Mouse (Mus musculus): ENCODE data around the gene Rarres1. TPM values are rescaled to one million over a fixed set of nuclear protein-coding genes. Genes with fewer than 3 reads are reported as not detected.

Gene Rarres1
- polyA plus RNA-seq, 1 experiment from 2014 or later = 0.77 TPM

- Histone ChIP-seq H3K9me3 (ENCODE audit: control insufficient read depth, low read length) (no peaks in the 10 kb centered on the region), H3K4me2 (no peak overlapping the region), H3K27ac (ENCODE audit: low read depth, low read length) (no peak overlapping the region), H3K9ac (ENCODE audit: low read length) (no peak overlapping the region), H3K27me3 (ENCODE audit: control insufficient read depth, insufficient read depth, low read length) (no peaks in the 10 kb centered on the region), H3K36me3 (ENCODE audit: control insufficient read depth, insufficient read depth, low read length) (peaks cover 8% of the 10 kb centered on the region), H3K4me1 (ENCODE audit: control insufficient read depth, insufficient read depth, low read length) (no peaks in the 10 kb centered on the region), H3K4me3 (ENCODE audit: low read depth, low read length) (no peak overlapping the region)
- ATAC-seq (ENCODE audit: low FRiP score) (no peak), DNase-seq (ENCODE audit: low spot score, missing footprints) (no peak)
- WGBS = 94% methylated on average over 6 of the region's 6 CpGs
These were observed 41.9 kb downstream of the Rarres1 start for GRCm38 (mm10) chr3:67473438-67473837.

GRCm38 (mm10) chr3:67471408-67472127 lies 43.8 kb downstream of the Rarres1 start:
- Histone ChIP-seq H3K27me3 (ENCODE audit: control insufficient read depth, insufficient read depth, low read length) (no peaks in the 10 kb centered on the region), H3K4me1 (ENCODE audit: control insufficient read depth, insufficient read depth, low read length) (no peaks in the 10 kb centered on the region), H3K9ac (ENCODE audit: low read length) (no peak overlapping the region), H3K9me3 (ENCODE audit: control insufficient read depth, low read length) (no peaks in the 10 kb centered on the region), H3K4me3 (ENCODE audit: low read depth, low read length) (no peak overlapping the region), H3K4me2 (no peak overlapping the region), H3K27ac (ENCODE audit: low read depth, low read length) (no peak overlapping the region), H3K36me3 (ENCODE audit: control insufficient read depth, insufficient read depth, low read length) (peaks cover 10% of the 10 kb centered on the region)
- WGBS = 87% methylated on average over 4 of the region's 4 CpGs
- DNase-seq (ENCODE audit: low spot score, missing footprints) (no peak), ATAC-seq (ENCODE audit: low FRiP score) (no peak)

- 93% methylated on average over 2 of the region's 2 CpGs for WGBS
- no peak for ATAC-seq (ENCODE audit: low FRiP score)
These were observed 48.0 kb downstream of the Rarres1 start for GRCm38 (mm10) chr3:67467281-67467680.

GRCm38 (mm10) chr3:67466576-67466975 lies 48.7 kb downstream of the Rarres1 start:
- WGBS = 87% methylated on average over 5 of the region's 5 CpGs
- Histone ChIP-seq H3K4me2 (no peak overlapping the region), H3K9ac (ENCODE audit: low read length) (no peak overlapping the region), H3K36me3 (ENCODE audit: control insufficient read depth, insufficient read depth, low read length) (peaks cover 7% of the 10 kb centered on the region; the same call in 1 of the 2 replicates), H3K9me3 (ENCODE audit: control insufficient read depth, low read length) (no peaks in the 10 kb centered on the region), H3K4me1 (ENCODE audit: control insufficient read depth, insufficient read depth, low read length) (peaks cover 8% of the 10 kb centered on the region; the same call in 1 of the 2 replicates), H3K27ac (ENCODE audit: low read depth, low read length) (no peak overlapping the region), H3K27me3 (ENCODE audit: control insufficient read depth, insufficient read depth, low read length) (no peaks in the 10 kb centered on the region), H3K4me3 (ENCODE audit: low read depth, low read length) (no peak overlapping the region)
- DNase-seq (ENCODE audit: low spot score, missing footprints) (no peak), ATAC-seq (ENCODE audit: low FRiP score) (no peak)

More at GRCm38 (mm10) chr3:67467281-67467680, 48.0 kb downstream of the Rarres1 start:
- Histone ChIP-seq H3K27me3 (ENCODE audit: control insufficient read depth, insufficient read depth, low read length) (no peaks in the 10 kb centered on the region), H3K9me3 (ENCODE audit: control insufficient read depth, low read length) (no peaks in the 10 kb centered on the region), H3K27ac (ENCODE audit: low read depth, low read length) (no peak overlapping the region), H3K4me3 (ENCODE audit: low read depth, low read length) (no peak overlapping the region), H3K4me2 (no peak overlapping the region), H3K4me1 (ENCODE audit: control insufficient read depth, insufficient read depth, low read length) (peaks cover 8% of the 10 kb centered on the region; the same call in 1 of the 2 replicates), H3K9ac (ENCODE audit: low read length) (no peak overlapping the region), H3K36me3 (ENCODE audit: control insufficient read depth, insufficient read depth, low read length) (peaks cover 7% of the 10 kb centered on the region; the same call in 1 of the 2 replicates)
- no peak for DNase-seq (ENCODE audit: low spot score, missing footprints)

- WGBS = under 1% methylated on average over 43 of the region's 43 CpGs
- no peaks in the 10 kb centered on the region for H3K9me3 ChIP-seq (ENCODE audit: control insufficient read depth, low read length)
- no peak within 1 kb of the TSS for H3K27ac ChIP-seq (ENCODE audit: low read depth, low read length)
- ATAC-seq (ENCODE audit: low FRiP score) (peak; percentile 87), DNase-seq (ENCODE audit: low spot score, missing footprints) (peak; percentile 95)
- H3K9ac ChIP-seq (ENCODE audit: low read length) = peak within 1 kb of the TSS; percentile 54
- H3K36me3 ChIP-seq (ENCODE audit: control insufficient read depth, insufficient read depth, low read length) = peaks cover 2% of the 10 kb centered on the region; the same call in 1 of the 2 replicates
- H3K27me3 ChIP-seq (ENCODE audit: control insufficient read depth, insufficient read depth, low read length) = no peaks in the 10 kb centered on the region
- peaks cover 8% of the 10 kb centered on the region; the same call in 1 of the 2 replicates for H3K4me1 ChIP-seq (ENCODE audit: control insufficient read depth, insufficient read depth, low read length)
- H3K4me3 ChIP-seq (ENCODE audit: low read depth, low read length) = peak within 1 kb of the TSS; percentile 46
- H3K4me2 ChIP-seq = peak within 1 kb of the TSS; percentile 48
These were observed 51.6 kb downstream of the Rarres1 start, which contains the start of gene Lxn for GRCm38 (mm10) chr3:67463450-67464372. Lxn (minus strand) TSS chr3:67463926.

GRCm38 (mm10) chr3:67463001-67463400 lies 52.3 kb downstream of the Rarres1 start:
- 5% methylated on average over 12 of the region's 12 CpGs for WGBS
- no peak for ATAC-seq (ENCODE audit: low FRiP score)

GRCm38 (mm10) chr3:67462578-67462977 lies 52.7 kb downstream of the Rarres1 start:
- Histone ChIP-seq H3K9me3 (ENCODE audit: control insufficient read depth, low read length) (no peaks in the 10 kb centered on the region), H3K4me2 (peak overlapping the region; percentile 48), H3K4me1 (ENCODE audit: control insufficient read depth, insufficient read depth, low read length) (peaks cover 8% of the 10 kb centered on the region; the same call in 1 of the 2 replicates), H3K27me3 (ENCODE audit: control insufficient read depth, insufficient read depth, low read length) (no peaks in the 10 kb centered on the region), H3K36me3 (ENCODE audit: control insufficient read depth, insufficient read depth, low read length) (peaks cover 4% of the 10 kb centered on the region), H3K9ac (ENCODE audit: low read length) (peak overlapping the region; percentile 54), H3K4me3 (ENCODE audit: low read depth, low read length) (peak overlapping the region; percentile 46), H3K27ac (ENCODE audit: low read depth, low read length) (no peak overlapping the region)
- ATAC-seq (ENCODE audit: low FRiP score) = no peak
- 68% methylated on average over 10 of the region's 10 CpGs for WGBS
- DNase-seq (ENCODE audit: low spot score, missing footprints) = no peak

More at GRCm38 (mm10) chr3:67463001-67463400, 52.3 kb downstream of the Rarres1 start:
- H3K4me3 ChIP-seq (ENCODE audit: low read depth, low read length) = peak overlapping the region; percentile 46
- peak overlapping the region; percentile 48 for H3K4me2 ChIP-seq
- H3K4me1 ChIP-seq (ENCODE audit: control insufficient read depth, insufficient read depth, low read length) = peaks cover 8% of the 10 kb centered on the region; the same call in 1 of the 2 replicates
- DNase-seq (ENCODE audit: low spot score, missing footprints) = peak; percentile 89
- no peak overlapping the region for H3K27ac ChIP-seq (ENCODE audit: low read depth, low read length)
- peaks cover 2% of the 10 kb centered on the region for H3K36me3 ChIP-seq (ENCODE audit: control insufficient read depth, insufficient read depth, low read length)
- H3K9ac ChIP-seq (ENCODE audit: low read length) = peak overlapping the region; percentile 54
- no peaks in the 10 kb centered on the region for H3K9me3 ChIP-seq (ENCODE audit: control insufficient read depth, low read length)
- no peaks in the 10 kb centered on the region for H3K27me3 ChIP-seq (ENCODE audit: control insufficient read depth, insufficient read depth, low read length)

GRCm38 (mm10) chr3:67462015-67462414 lies 53.3 kb downstream of the Rarres1 start:
- 83% methylated on average over 7 of the region's 7 CpGs for WGBS
- no peak overlapping the region for H3K4me3 ChIP-seq (ENCODE audit: low read depth, low read length)
- peaks cover 4% of the 10 kb centered on the region for H3K36me3 ChIP-seq (ENCODE audit: control insufficient read depth, insufficient read depth, low read length)
- H3K27ac ChIP-seq (ENCODE audit: low read depth, low read length) = no peak overlapping the region
- H3K9ac ChIP-seq (ENCODE audit: low read length) = no peak overlapping the region
- peaks cover 8% of the 10 kb centered on the region; the same call in 1 of the 2 replicates for H3K4me1 ChIP-seq (ENCODE audit: control insufficient read depth, insufficient read depth, low read length)
- no peak for ATAC-seq (ENCODE audit: low FRiP score)
- no peaks in the 10 kb centered on the region for H3K9me3 ChIP-seq (ENCODE audit: control insufficient read depth, low read length)
- no peaks in the 10 kb centered on the region for H3K27me3 ChIP-seq (ENCODE audit: control insufficient read depth, insufficient read depth, low read length)
- no peak for DNase-seq (ENCODE audit: low spot score, missing footprints)
- no peak overlapping the region for H3K4me2 ChIP-seq

Measured in midbrain, embryonic 11.5 days (tissue).